Mouse (Mus musculus): ENCODE data around the gene Usf1. TPM values are rescaled to one million over a fixed set of nuclear protein-coding genes. Genes with fewer than 3 reads are reported as not detected.
A peak's percentile ranks its signal among the peaks of the same experiment; 100 is the strongest.

Usf1 gene
- polyA plus RNA-seq, 1 experiment, result not detected

DNA sequence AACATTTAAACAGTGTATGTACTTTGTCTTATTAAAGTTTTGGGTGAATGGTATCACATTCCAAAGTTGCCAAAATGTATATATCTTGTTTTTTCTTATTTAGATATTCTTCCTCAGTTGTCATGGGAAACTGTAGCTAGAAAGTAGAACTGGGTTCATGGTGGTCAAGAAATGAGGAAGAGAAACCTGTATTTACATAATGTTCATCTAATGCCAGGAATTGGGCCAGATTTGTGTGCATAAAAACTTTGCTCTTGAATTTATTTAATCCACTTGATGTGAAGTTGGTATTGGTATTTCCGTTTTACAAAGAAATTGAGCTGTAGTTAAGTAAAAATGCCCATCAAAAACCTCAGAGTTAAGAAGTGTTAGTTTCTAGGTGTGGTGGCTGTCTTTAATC, 882 bp upstream of the Usf1 start:
- no peak for TF ChIP-seq POLR2A (IDR thresholded peaks at IDR 0.05; ENCODE audit: insufficient read depth, low read depth, low read length)
- no peak for TF ChIP-seq CTCF (IDR thresholded peaks at IDR 0.05; ENCODE audit: insufficient read depth, low read depth, low read length)
- Histone ChIP-seq H3K27ac (ENCODE audit: insufficient read depth, low read depth, low read length) (no peak overlapping the region), H3K4me3 (ENCODE audit: insufficient read depth, low read depth, low read length) (no peak overlapping the region), H3K4me1 (ENCODE audit: control insufficient read depth, insufficient read depth, low read length) (peaks cover 15% of the 10 kb centered on the region)
- 86% methylated on average over 1 of the region's 1 CpGs for WGBS

DNA sequence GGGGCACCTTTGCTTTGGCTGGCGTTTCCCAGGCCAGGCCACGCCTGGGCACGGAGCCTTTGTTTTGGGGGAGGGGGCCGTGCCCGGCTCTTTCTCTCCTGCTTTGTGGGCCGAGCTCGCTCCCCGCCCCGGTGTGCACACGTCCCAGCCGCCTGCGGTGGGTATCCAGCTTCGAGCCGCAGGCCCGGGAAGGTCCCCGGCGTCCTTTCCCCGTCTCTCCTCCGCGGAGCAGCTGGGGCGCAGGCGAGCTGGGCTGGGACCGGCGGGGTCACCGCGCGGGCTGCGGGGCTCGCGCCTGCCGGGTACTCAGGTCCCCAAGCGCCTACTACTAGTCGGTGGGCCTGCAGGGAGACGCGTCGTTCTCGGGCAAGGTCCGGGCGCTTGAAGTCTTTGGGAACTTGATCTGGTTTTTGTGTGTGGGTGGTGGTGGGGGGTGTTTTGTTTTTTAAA, 404 bp downstream of the Usf1 start:
- TF ChIP-seq CTCF (IDR thresholded peaks at IDR 0.05; ENCODE audit: insufficient read depth, low read depth, low read length) (no peak), POLR2A (IDR thresholded peaks at IDR 0.05; ENCODE audit: insufficient read depth, low read depth, low read length) (no peak)
- H3K4me1 ChIP-seq (ENCODE audit: control insufficient read depth, insufficient read depth, low read length), result peaks cover 15% of the 10 kb centered on the region
- peak overlapping the region; percentile 94 for H3K27ac ChIP-seq (ENCODE audit: insufficient read depth, low read depth, low read length)
- WGBS, result under 1% methylated on average over 39 of the region's 39 CpGs
- peak overlapping the region; percentile 92 for H3K4me3 ChIP-seq (ENCODE audit: insufficient read depth, low read depth, low read length)

DNA sequence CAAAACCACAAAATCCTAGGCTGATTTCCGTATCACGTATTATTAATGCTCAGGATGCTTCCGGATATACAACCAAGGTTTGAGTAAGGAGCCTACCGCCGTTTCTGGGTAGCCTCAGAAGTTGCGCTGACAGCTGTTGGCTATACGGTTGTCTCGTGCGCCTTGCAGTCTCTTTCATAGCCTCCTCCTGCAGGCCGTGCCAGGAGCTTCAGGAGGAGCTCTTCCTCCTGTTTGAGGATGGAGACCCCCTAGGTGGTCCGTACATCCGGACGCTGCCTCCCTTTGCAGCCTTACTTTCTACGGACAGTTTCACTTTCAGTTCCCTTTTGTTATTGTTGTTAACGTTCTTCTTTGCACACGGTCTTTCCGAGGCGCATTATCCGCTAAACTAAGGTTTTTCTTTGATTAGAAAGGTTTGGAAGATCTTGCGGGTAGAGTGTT, 908 bp downstream of the Usf1 start:
- under 1% methylated on average over 20 of the region's 20 CpGs for WGBS

DNA sequence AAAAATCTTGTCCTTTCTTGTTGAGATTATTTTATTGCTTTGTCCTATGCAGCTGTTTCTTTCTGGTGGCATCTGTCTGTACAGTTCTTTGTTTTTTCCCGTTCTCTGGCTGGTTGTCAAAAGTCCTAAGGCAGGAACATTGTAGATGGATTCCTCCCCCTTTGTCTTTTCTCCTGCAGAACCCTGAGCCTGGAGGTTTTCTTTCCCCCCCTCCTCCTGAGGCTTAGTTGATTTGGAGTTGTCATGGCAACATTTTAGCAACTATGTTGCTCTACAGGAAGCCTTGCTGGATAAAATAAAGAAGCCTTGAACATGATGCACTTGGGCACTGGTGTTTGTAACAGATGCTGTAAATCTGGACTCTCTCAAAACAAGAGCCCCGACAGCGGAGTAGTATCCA, 1.3 kb downstream of the Usf1 start:
- no peak for TF ChIP-seq CTCF (IDR thresholded peaks at IDR 0.05; ENCODE audit: insufficient read depth, low read depth, low read length)
- no peak for TF ChIP-seq POLR2A (IDR thresholded peaks at IDR 0.05; ENCODE audit: insufficient read depth, low read depth, low read length)
- Histone ChIP-seq H3K4me1 (ENCODE audit: control insufficient read depth, insufficient read depth, low read length) (peaks cover 15% of the 10 kb centered on the region), H3K4me3 (ENCODE audit: insufficient read depth, low read depth, low read length) (peak overlapping the region; percentile 92), H3K27ac (ENCODE audit: insufficient read depth, low read depth, low read length) (no peak overlapping the region)
- WGBS, result 11% methylated on average over 3 of the region's 3 CpGs

More for the DNA sequence above, 908 bp downstream of the Usf1 start:
- peaks cover 15% of the 10 kb centered on the region for H3K4me1 ChIP-seq (ENCODE audit: control insufficient read depth, insufficient read depth, low read length)
- TF ChIP-seq CTCF (IDR thresholded peaks at IDR 0.05; ENCODE audit: insufficient read depth, low read depth, low read length) (no peak), POLR2A (IDR thresholded peaks at IDR 0.05; ENCODE audit: insufficient read depth, low read depth, low read length) (no peak)
- H3K27ac ChIP-seq (ENCODE audit: insufficient read depth, low read depth, low read length), result peak overlapping the region; percentile 94
- H3K4me3 ChIP-seq (ENCODE audit: insufficient read depth, low read depth, low read length), result peak overlapping the region; percentile 92

DNA sequence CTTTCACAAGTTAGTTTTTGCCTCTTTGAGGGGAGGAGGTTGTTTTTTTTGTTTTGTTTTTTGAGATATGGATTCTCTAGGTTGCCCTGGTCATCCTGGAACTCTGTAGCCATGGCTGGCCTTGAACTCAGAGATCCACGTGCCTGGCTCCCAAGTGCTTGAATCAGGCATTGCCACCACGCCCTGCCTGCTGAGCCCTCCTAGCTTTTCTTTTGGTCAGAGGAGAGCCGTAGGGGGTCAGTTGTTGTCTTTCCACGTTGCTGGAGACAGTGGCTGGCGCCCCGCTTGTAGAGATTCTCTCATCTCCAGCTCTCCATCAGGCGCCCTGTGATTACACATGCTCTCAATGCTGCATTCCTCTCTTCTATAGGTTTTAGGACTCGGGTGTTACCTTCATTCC, 2.5 kb downstream of the Usf1 start:
- Histone ChIP-seq H3K27ac (ENCODE audit: insufficient read depth, low read depth, low read length) (no peak overlapping the region), H3K4me1 (ENCODE audit: control insufficient read depth, insufficient read depth, low read length) (peaks cover 15% of the 10 kb centered on the region), H3K4me3 (ENCODE audit: insufficient read depth, low read depth, low read length) (no peak overlapping the region)
- 77% methylated on average over 8 of the region's 8 CpGs for WGBS
- TF ChIP-seq POLR2A (IDR thresholded peaks at IDR 0.05; ENCODE audit: insufficient read depth, low read depth, low read length) (no peak), CTCF (IDR thresholded peaks at IDR 0.05; ENCODE audit: insufficient read depth, low read depth, low read length) (no peak)

DNA sequence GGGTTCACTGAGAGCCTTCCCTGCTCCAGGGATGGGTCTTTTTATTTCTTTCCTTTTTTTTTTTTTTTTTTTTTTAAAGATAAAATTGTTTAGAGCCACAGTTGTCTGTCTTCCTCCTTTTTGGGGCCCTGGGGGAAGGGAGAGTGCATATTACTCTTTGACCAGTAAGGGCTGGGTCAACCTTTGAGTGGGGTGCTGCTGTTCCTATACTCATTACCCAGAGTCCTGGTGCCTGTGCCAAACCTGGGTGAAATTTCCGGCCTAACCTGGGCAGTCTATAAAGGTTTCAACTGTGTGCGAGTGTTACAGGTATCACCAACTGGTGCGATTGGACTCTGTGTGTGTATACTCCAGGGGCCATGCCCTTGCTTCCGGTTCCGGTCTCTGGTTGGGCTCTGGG, 7.5 kb downstream of the Usf1 start, which contains the start of gene Tstd1:
Gene Tstd1, plus strand, starts transcription at position 213 of the 400 bp plus-strand sequence.
- TF ChIP-seq POLR2A (IDR thresholded peaks at IDR 0.05; ENCODE audit: insufficient read depth, low read depth, low read length) (no peak), CTCF (IDR thresholded peaks at IDR 0.05; ENCODE audit: insufficient read depth, low read depth, low read length) (no peak)
- 93% methylated on average over 5 of the region's 5 CpGs for WGBS
- no peak within 1 kb of the TSS for H3K4me3 ChIP-seq (ENCODE audit: insufficient read depth, low read depth, low read length)
- no peak within 1 kb of the TSS for H3K27ac ChIP-seq (ENCODE audit: insufficient read depth, low read depth, low read length)
- H3K4me1 ChIP-seq (ENCODE audit: control insufficient read depth, insufficient read depth, low read length), result peaks cover 7% of the 10 kb centered on the region

DNA sequence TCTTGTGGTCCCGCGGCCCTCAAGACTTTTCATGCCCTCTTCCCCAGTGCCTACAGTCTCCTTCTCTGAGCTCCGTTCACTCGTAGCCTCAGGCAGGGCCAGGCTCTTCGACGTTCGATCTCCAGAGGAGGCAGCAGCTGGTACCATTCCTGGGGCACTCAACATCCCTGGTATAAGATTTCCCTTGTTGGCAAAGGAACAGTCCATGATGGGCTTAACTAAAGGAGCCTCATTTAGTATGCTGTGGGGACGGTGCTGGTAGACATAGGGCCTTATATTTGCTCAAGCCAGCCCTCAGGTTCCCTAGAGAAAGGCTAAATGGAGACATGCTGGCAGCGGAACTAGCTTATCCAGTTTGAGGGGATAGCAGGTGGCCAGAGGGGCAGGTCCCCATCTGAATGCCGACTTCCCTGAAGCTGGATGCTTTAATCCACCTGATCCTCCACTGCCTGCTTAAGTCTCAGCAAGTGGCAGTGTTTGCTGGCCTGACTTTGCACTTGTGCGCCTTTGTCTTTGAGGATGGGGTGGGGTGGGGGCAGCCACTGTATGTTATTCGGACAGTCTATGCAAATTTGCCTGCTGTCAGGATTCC, 8.3 kb downstream of the Usf1 start:
- WGBS, result 57% methylated on average over 12 of the region's 12 CpGs
- no peak for TF ChIP-seq CTCF (IDR thresholded peaks at IDR 0.05; ENCODE audit: insufficient read depth, low read depth, low read length)
- no peak for TF ChIP-seq POLR2A (IDR thresholded peaks at IDR 0.05; ENCODE audit: insufficient read depth, low read depth, low read length)
- Histone ChIP-seq H3K4me1 (ENCODE audit: control insufficient read depth, insufficient read depth, low read length) (peaks cover under 1% of the 10 kb centered on the region; the same call in 1 of the 2 replicates), H3K4me3 (ENCODE audit: insufficient read depth, low read depth, low read length) (no peak overlapping the region), H3K27ac (ENCODE audit: insufficient read depth, low read depth, low read length) (no peak overlapping the region)

DNA sequence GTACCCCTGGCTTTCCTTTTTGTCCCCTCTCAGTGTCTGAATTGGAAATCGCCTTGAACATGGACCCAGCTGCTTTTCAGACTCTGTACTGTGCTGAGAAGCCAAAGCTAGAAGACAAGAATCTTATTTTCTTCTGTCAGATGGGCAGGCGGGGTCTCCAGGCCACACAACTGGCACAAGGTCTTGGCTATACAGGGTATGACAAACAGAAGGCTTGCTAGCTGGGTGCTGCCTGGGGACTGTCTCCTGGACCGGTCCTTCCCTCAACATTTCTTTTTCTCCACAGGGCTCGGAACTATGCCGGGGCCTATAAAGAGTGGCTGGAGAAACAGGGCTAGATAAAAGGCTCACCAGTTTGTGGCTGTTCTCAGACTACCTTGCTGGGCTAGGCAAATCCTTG, 8.8 kb downstream of the Usf1 start:
- H3K27ac ChIP-seq (ENCODE audit: insufficient read depth, low read depth, low read length), result no peak overlapping the region
- no peak overlapping the region for H3K4me3 ChIP-seq (ENCODE audit: insufficient read depth, low read depth, low read length)
- 65% methylated on average over 5 of the region's 5 CpGs for WGBS
- no peaks in the 10 kb centered on the region for H3K4me1 ChIP-seq (ENCODE audit: control insufficient read depth, insufficient read depth, low read length)
- TF ChIP-seq POLR2A (IDR thresholded peaks at IDR 0.05; ENCODE audit: insufficient read depth, low read depth, low read length) (no peak), CTCF (IDR thresholded peaks at IDR 0.05; ENCODE audit: insufficient read depth, low read depth, low read length) (no peak)

DNA sequence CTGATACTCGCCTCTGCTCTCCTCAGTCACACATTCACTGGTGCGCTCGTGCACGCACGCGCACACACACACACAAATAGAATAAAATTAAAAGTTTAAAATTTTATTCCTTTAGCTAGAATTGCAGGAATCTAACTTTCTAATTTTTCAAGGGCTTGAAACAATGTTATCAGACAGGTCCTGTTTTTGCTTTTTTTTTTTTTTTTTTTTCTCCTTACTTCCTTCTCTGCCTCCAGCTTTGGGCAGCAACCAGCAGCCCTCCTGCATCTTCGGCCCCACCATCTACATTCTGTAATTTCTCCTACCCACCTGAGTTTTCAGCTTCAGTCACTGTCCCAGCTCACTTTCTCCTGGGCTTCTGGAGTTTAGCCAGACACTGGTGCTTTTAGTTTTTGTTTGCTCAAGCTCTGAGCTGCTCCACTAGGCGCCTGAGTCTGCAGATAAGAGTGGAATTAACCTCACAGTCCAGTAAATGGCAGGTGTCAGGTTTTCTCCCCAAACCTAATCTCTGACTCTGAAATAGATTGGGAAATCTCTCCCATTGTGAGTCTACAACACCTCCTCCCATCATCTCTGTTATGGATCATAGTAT, 11.5 kb downstream of the Usf1 start:
- Histone ChIP-seq H3K4me1 (ENCODE audit: control insufficient read depth, insufficient read depth, low read length) (no peaks in the 10 kb centered on the region), H3K4me3 (ENCODE audit: insufficient read depth, low read depth, low read length) (no peak overlapping the region), H3K27ac (ENCODE audit: insufficient read depth, low read depth, low read length) (no peak overlapping the region)
- WGBS, result 90% methylated on average over 8 of the region's 8 CpGs
- TF ChIP-seq CTCF (IDR thresholded peaks at IDR 0.05; ENCODE audit: insufficient read depth, low read depth, low read length) (no peak), POLR2A (IDR thresholded peaks at IDR 0.05; ENCODE audit: insufficient read depth, low read depth, low read length) (no peak)

Data from olfactory bulb, adult 2 months (tissue).